Mouse (Mus musculus) E14TG2a.4 (cell line): ENCODE data around the gene Cd300lg.

Source experiments
- H3K27me3 ChIP-seq: 2 replicates; pipeline ENCODE4 v1.6.1; 2014; ENCODE audit warnings: low read length, control low read depth; ENCODE audit not compliant: insufficient read depth
- H3K36me3 ChIP-seq: 2 replicates; pipeline ENCODE4 v1.6.1; 2014; ENCODE audit warnings: low read length, control low read depth; ENCODE audit not compliant: insufficient read depth
- H3K4me1 ChIP-seq: replicated peaks from 2 replicates; pipeline ENCODE4 v1.6.1; 2014; ENCODE audit warnings: low read depth, low read length, control low read depth
- H3K4me3 ChIP-seq: replicated peaks from 2 replicates; pipeline ENCODE4 v1.5.1; 2014; ENCODE audit warnings: mild to moderate bottlenecking, low read length
- H3K9me3 ChIP-seq: 2 replicates; pipeline ENCODE4 v1.6.1; 2014; ENCODE audit warnings: low read length, control low read depth
- CTCF ChIP-seq: conservative IDR thresholded peaks from 2 replicates; pipeline ENCODE4 v1.5.1; 2014; ENCODE audit warnings: low read length
- NANOG ChIP-seq: IDR thresholded peaks from 2 replicates; pipeline ENCODE4 v1.6.1; 2014; ENCODE audit warnings: borderline replicate concordance, low read length, mixed read lengths
- POU5F1 ChIP-seq: IDR thresholded peaks from 2 replicates; pipeline ENCODE4 v1.6.1; 2014; ENCODE audit warnings: low read length, borderline replicate concordance

The Cd300lg gene

GRCm38 (mm10) chr11:102051541-102051940, 10.2 kb downstream of the Cd300lg start:
- H3K36me3 ChIP-seq = no peaks in the 10 kb centered on the region
- H3K9me3 ChIP-seq = no peaks in the 10 kb centered on the region
- H3K27me3 ChIP-seq = peaks cover 32% of the 10 kb centered on the region
- H3K4me3 ChIP-seq = no peak overlapping the region
- H3K4me1 ChIP-seq = peaks cover 20% of the 10 kb centered on the region
- TF ChIP-seq POU5F1 = no peak
- no peak for TF ChIP-seq NANOG
- no peak for TF ChIP-seq CTCF

GRCm38 (mm10) chr11:102051954-102052353, 10.6 kb downstream of the Cd300lg start:
- peaks cover 20% of the 10 kb centered on the region for H3K4me1 ChIP-seq
- TF ChIP-seq POU5F1 (no peak), CTCF (no peak), NANOG (no peak)
- H3K4me3 ChIP-seq = no peak overlapping the region
- H3K36me3 ChIP-seq = no peaks in the 10 kb centered on the region
- no peaks in the 10 kb centered on the region for H3K9me3 ChIP-seq
- peaks cover 35% of the 10 kb centered on the region for H3K27me3 ChIP-seq

GRCm38 (mm10) chr11:102052697-102053096, 11.4 kb downstream of the Cd300lg start:
- H3K36me3 ChIP-seq = no peaks in the 10 kb centered on the region
- TF ChIP-seq CTCF (no peak), POU5F1 (no peak), NANOG (no peak)
- H3K4me3 ChIP-seq = no peak overlapping the region

GRCm38 (mm10) chr11:102053183-102053582, 11.9 kb downstream of the Cd300lg start:
- no peaks in the 10 kb centered on the region for H3K9me3 ChIP-seq
- H3K4me1 ChIP-seq = peaks cover 20% of the 10 kb centered on the region
- no peaks in the 10 kb centered on the region for H3K36me3 ChIP-seq
- no peak overlapping the region for H3K4me3 ChIP-seq
- H3K27me3 ChIP-seq = peaks cover 41% of the 10 kb centered on the region
- TF ChIP-seq NANOG (no peak), CTCF (no peak), POU5F1 (no peak)

More at GRCm38 (mm10) chr11:102052697-102053096, 11.4 kb downstream of the Cd300lg start:
- Histone ChIP-seq H3K27me3 (peaks cover 37% of the 10 kb centered on the region), H3K9me3 (no peaks in the 10 kb centered on the region), H3K4me1 (peaks cover 20% of the 10 kb centered on the region)

- Histone ChIP-seq H3K4me3 (no peak overlapping the region), H3K27me3 (peaks cover 44% of the 10 kb centered on the region), H3K9me3 (no peaks in the 10 kb centered on the region), H3K36me3 (no peaks in the 10 kb centered on the region), H3K4me1 (peaks cover 20% of the 10 kb centered on the region)
- TF ChIP-seq CTCF (peak; percentile 58), NANOG (no peak), POU5F1 (no peak)
Observed at GRCm38 (mm10) chr11:102053847-102054246, 12.5 kb downstream of the Cd300lg start.

- H3K4me1 ChIP-seq = peaks cover 29% of the 10 kb centered on the region
- peak overlapping the region; percentile 76 for H3K4me3 ChIP-seq
- TF ChIP-seq POU5F1 (no peak), NANOG (no peak), CTCF (peak; percentile 99)
- no peaks in the 10 kb centered on the region for H3K9me3 ChIP-seq
- H3K27me3 ChIP-seq = peaks cover 52% of the 10 kb centered on the region
- H3K36me3 ChIP-seq = no peaks in the 10 kb centered on the region
Observed at GRCm38 (mm10) chr11:102061236-102061940, 20.1 kb downstream of the Cd300lg start.

GRCm38 (mm10) chr11:102061941-102062473, 20.7 kb downstream of the Cd300lg start:
- Histone ChIP-seq H3K9me3 (no peaks in the 10 kb centered on the region), H3K27me3 (peaks cover 46% of the 10 kb centered on the region), H3K4me1 (peaks cover 29% of the 10 kb centered on the region), H3K4me3 (peak overlapping the region; percentile 76), H3K36me3 (no peaks in the 10 kb centered on the region)
- TF ChIP-seq POU5F1 = no peak
- no peak for TF ChIP-seq NANOG
- no peak for TF ChIP-seq CTCF

GRCm38 (mm10) chr11:102063076-102063475, 21.8 kb downstream of the Cd300lg start:
- TF ChIP-seq POU5F1 (no peak), NANOG (no peak), CTCF (no peak)
- Histone ChIP-seq H3K4me1 (peaks cover 29% of the 10 kb centered on the region), H3K27me3 (peaks cover 36% of the 10 kb centered on the region), H3K4me3 (no peak overlapping the region), H3K9me3 (no peaks in the 10 kb centered on the region), H3K36me3 (no peaks in the 10 kb centered on the region)
